Mouse (Mus musculus) ES-Bruce4 (cell line): ENCODE results near the gene Arsj.

Experiments used
- CTCF ChIP-seq: IDR thresholded peaks from one replicate; pipeline ENCODE4 v1.8.1; 2011; ENCODE audit warnings: low read depth, low read length
- POLR2A ChIP-seq: IDR thresholded peaks from one replicate; pipeline ENCODE4 v1.8.1; 2011; ENCODE audit warnings: low read length; ENCODE audit not compliant: insufficient read depth

DNA sequence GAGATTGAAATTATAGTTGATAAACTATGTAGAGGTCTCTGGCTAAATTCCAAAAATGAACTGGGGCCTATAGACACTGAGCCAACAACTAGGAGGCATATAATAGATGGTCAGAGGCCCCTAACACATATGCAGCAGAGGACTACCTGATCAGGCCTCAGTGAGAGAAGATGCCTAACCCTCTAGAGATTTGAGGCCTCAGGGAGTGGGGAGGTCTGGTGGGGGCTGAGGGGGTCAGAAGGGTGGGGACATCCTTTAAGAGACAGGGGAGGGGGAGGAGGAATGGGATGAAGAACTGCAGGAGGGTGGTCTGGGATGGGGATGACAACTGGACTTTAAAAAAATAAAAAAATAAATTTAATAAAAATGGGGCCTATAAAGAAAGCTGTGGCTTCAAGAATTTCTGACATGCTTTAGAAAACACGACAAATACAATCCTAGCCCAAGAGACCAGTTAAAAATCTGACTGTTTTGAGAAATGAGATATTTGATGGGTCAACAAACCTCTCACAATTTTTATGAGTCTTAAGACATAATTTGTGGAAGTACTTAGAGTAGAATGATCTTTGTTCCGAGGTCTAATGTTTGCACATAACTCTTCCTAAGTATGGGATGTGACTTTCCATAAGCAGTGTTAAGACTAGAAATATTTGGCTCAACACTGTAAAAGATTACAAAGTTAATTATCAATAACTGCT, 36.7 kb upstream of the Arsj start:
- no peak for TF ChIP-seq CTCF
- TF ChIP-seq POLR2A, result no peak
